Mouse (Mus musculus) lung, adult 18-20 months (tissue): Measurements from ENCODE around the gene Mme.

Experiments
- DNase-seq, 2 experiments: peaks; one replicate each; pipeline ENCODE4 v3.0.0; 2022; ENCODE audit warnings: mixed read lengths in 2 of 2

Gene Mme

DNA sequence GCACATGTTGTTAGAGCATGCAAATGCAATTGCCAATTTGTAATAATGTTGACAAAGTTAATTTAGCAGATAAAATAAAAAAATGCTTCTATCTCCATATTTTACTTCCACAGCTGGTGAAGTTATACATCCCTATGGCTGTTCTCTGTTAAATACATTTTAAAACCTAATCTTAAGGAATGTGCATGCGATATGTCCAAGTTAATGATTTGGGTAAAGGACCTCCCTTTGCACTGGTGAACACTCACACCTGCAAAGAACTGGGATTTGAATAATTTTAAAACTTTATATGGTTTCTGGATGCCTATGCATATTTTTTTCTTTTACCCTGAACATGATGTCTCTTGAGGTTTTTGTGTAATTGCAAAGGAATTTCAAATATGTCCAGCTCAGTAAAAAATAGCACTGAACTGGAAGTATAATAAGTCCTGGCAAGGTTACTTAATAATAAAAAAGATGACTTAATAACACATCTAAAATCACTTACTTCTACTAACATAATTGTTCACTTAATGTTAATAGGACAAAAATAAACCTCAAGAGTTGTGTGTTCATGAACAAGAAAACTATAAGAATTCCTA, 110.4 kb downstream of the Mme start:
- no peak for DNase-seq

DNA sequence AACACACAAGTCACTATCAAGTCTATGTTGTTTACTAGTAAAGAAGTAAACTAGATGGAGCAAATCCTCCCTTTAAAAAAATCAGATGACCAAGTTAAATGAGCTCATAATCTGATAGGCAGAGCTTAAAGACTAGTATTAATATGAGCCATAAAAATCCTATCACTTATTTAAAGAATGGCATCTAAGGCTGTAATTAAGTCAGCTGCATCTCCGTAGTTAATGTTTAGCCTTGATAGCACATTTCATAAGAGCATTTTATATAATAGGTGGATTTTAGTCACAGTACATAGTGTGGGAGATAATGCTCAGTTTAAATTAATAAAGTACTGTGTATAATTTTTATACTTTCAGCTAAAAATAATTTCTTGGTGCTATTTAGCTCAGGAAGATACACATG, 118.2 kb downstream of the Mme start:
- DNase-seq, result no peak

DNA sequence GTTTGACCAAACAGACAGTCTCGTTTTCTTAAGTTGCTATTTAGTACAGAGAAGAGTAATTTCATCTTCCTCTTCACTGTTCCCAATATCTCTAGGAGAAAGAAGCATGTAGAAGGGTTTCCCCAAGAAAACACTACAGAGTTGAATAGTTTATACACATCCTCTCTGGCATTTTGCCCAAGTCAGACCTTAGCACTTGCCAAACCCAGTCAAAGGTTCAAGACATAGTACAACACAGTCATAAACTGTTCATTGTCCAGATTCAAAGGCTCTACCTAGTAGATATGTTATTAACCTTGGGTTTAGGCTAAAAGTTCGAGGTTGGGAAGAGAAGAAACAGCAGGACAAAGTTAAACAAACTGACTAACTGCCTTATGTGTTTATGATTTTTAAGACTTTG, 143.7 kb downstream of the Mme start:
- no peak for DNase-seq

DNA sequence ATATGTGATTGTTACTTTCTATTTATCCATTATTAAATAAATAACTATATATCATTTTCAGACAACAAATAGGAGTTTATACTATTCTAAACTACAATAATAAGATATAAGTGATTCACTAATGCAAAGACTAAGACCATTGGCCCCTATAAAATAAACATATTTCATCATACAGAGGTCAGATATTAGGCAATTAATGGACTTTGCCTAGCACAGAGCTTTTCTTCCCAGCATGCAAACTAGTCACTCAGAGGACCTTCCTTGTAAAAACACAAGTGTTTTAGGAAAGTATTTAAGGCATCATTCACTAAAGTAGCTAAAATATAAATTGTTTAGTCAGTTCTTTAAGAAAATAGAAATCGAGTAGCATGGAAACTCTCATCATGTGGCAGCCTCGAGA, 149.4 kb downstream of the Mme start:
- DNase-seq, result no peak

DNA sequence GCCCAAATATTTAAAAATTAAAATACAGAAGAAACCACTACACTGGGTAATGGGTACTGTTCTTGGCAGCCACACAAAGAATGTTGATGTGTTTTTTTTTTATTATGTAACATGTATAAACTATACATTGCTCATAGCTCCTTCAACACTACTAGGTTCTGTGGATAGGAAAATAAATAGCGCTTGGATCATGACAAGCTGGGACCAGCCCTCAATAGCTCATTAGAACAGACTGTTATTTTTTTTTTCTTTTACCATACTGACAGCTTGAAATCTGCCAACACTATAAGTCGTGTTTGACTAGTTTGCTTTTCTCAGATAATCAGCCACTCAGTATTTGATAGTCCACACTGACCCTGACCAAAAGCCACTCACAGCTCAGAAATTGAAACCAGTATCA, 150.0 kb downstream of the Mme start:
- no peak for DNase-seq

DNA sequence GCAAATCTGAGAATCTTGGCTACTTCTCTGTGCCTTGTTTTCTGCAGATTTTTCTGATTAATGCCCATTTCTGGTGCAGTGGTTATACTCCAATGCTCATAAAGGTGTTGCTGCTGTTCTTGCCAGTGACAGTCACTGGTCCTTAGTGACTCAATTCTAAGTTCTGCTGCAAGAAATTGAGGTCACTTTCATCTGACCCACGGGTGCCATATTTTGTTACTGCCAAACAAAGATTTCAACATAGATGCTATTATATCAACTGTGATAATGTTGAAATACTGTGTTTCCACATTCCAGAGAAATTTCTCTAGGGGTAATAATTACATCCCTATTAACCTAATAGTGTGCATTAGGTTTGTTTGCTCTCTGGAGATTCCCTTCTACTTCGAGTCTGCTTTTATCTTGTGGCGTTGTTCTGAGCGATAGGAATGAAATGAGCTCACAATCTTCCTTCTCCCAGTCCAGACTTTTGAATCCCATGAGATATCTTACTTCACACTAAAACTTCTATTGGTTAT, 153.1 kb downstream of the Mme start:
- peak in 1 of 2 experiments; percentile 29 for DNase-seq

DNA sequence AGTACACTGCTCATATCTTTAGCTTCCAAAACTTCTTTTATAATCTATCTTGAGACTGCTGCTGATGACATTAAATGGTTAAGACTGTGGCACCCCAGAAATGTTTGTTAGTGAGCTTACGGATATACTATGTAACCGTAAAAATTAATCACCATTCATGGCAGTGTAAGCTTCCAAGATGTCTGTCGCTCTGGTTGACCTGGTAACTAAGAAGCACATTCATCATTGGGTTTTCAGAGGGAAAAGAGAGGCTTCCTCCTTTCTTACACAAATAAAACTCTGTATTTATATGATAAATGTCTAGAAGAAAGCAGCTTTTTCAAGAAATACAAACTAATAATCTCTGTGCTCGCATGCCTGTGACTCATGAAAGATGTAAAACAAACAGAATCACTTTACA, 156.8 kb downstream of the Mme start:
- no peak for DNase-seq

DNA sequence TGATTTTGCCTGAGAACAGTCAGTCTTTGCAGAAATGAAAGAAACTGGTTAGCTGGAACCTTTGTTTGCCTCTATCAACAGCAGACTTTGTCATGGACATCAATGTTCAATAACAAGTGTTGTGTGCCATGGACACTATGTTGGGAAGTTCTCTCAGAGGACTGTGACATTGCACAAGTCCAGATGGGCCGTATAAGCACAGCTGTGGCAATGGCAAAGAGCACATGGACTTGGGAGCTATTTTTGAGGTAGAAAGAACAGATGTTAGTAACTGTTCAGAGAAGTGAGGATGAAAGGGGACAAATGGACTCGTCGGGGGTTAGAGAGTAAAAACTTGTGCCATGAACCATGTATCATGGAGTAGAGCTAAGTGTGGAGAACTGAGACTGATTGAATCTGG, 165.1 kb downstream of the Mme start:
- peak; percentile 48 to 59 for DNase-seq

DNA sequence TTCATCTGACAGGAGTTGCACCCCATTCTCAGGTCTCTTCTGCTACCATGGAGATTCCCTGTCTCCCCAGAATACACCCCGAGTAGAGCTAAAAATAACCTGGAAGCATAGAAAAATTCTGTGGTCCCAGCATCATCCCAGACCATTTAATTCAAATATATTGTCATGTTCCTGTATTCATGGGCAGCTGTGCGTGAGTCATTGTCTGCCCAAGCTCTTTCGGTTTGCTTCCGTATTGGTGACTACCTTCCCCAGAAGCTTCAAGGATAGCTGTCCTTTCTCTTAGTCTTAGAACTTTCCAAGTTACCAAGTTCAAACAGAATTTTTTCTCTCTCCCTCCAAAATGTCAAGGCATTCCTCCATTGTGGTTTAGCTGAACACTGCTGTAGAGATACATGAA, 169.7 kb downstream of the Mme start:
- DNase-seq, result no peak

DNA sequence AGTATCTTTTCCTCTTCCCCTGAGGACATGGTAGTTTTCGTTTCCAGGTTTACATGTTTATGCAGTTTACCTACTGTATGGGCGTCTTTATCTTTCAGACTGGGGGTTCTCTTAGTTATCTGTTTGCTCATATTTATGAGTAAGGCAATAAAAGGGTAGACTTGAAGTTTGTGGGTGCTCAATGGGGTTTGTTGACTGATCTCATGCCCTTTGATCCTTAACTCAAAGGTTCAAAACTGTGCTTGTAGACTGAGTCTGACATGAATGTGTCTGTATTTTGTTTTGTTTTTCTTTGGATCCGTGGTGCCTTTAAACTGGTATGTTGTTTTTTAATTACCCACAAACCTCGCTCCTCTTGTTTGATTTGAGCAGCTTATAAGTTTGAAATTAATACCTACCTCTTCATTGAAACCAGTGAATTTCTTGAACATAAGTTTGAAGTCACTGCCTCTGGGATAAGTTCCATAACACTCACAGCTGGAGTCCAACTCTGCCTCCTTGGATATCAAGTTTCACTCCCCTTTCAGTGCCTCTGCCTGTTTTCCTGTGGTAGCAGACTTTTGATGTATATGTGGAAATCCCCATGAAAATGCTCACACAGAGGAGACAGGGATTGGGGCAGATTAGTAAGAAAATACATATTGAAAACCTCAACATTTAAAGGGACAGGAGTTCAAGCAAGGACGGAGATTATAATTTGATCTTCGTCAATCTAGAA, 171.0 kb downstream of the Mme start:
- DNase-seq, result no peak

DNA sequence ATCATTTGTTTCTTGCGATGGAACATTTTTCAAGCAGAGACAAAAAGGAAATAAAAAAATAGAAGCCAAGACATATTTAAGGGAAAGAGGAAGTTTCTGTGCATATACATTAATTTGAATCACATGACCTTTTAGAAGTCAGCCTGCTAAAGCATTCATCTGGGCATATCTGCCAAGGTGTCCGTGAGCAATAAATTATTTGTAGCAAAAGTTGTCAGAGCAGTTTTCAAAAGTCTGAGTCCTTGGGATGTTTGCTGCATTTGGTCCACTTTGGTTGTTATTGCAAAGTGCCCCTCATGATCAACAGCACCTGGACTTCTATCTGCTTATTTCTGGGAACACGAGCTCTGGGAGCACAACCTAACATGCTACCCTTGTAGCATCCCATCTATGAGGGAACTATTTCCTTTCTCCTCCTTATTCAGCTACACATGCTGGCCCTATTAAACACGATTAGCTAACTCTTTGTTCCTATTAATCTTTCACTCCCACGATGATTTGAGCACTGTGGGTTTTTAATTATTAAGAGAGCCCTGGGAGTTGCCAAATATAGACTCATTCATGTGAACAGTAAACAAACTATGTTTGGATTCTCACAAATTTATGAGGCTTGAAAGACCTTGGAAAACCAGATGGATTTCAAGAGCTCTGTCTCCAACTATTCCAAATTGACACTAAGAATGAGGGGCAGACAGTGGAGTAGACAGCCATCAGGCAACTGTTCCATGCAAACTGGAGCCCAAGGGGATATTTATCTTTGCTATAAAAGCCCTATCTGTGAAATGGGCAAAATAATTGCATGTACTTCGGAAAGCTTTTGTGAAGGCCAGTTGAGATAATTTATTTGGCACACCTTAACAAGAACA, 171.9 kb downstream of the Mme start:
- no peak for DNase-seq

DNA sequence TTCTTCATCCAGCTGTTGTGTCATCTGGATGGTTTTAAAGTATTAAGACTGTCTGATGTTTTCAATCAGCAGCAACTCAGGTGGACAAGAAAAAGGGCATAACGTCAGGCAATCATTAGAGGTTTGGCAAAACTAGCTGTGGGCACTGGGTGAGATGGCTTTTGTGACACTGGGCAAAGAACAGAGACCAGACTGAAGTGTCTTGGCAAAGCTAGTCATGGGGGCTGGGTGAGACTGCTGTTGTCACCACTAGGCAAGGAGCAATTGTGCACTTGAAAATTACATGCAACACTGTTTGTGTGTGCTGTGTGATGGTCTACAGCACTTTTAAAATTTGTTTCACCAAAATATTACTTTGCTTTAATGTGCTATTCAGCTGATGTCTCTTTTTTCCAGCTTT, 175.9 kb downstream of the Mme start:
- no peak for DNase-seq

DNA sequence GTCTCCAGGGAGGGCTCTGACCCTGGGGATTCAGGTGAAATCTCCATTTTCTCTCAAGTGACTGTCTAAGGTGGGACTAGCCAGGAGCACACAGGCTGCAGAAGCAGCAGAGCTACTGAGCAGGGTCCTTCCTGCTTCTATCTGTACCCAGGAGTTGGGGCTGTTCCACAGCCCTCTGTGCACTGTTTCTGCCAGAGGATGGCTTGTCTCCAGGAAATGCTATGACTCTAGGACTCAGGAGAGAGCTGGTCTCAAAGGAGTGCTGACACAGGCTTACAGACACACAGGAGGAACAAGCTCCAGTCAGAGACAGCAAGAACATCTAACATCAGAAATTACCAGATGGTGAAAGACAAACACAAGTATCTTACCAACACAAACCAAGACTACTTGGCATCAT, 176.4 kb downstream of the Mme start:
- no peak for DNase-seq

DNA sequence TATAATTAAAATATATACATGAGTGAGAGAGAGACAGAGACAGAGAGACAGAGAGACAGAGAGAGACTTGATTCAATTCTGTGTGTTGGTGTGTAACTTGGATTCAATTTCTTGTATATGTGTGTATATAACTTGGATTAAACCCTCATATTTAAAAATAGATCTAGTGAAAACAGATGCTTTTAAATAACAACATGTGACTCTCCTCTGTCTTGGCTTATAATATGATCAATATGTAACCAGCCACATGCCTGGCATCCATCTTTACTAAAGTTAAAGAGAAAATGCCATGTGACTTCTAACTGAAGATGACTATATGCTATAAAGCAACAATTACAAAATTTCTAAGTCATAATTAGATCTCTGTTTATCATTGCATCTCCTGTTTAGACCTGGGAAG, 182.2 kb downstream of the Mme start:
- DNase-seq, result no peak
